Mouse (Mus musculus) mammary gland, adult 2 months (tissue): ENCODE measurements around the gene Gas2l2. TPM values are rescaled to one million over a fixed set of nuclear protein-coding genes. Genes with fewer than 3 reads are reported as not detected.

Source experiments
- polyA plus RNA-seq: library from polyadenylated mRNA; depleted of rRNA; stranded (reverse); fragments of >200 nt; gene quantifications from 2 replicates; pipeline ENCODE4 v1.2.3, GENCODE M21; 2012; ENCODE audit warnings: low replicate concordance; rRNA removed

Gene Gas2l2
- 0.04 TPM in 1 of 2 replicates, not detected in the other for polyA plus RNA-seq

GRCm38 (mm10) chr11:83429355-83429754 is at the start of gene Gas2l2:
Gene Gas2l2 (minus strand): TSS chr11:83429455.

GRCm38 (mm10) chr11:83472324-83473234 is 43.3 kb upstream of the Gas2l2 start, which contains the start of gene Taf15:
Gene Taf15 (plus strand): TSS chr11:83473086.

GRCm38 (mm10) chr11:83462711-83463244 is 33.5 kb upstream of the Gas2l2 start, which contains the start of gene Mmp28:
Gene Mmp28 (minus strand): TSS chr11:83463071.

GRCm38 (mm10) chr11:83437377-83437776 is 8.1 kb upstream of the Gas2l2 start, which contains the start of gene 1700020L24Rik:
Gene 1700020L24Rik (plus strand): TSS chr11:83437677.

GRCm38 (mm10) chr11:83409087-83409754 is 20.0 kb downstream of the Gas2l2 start, which contains the start of gene Rasl10b:
Gene Rasl10b (plus strand): TSS chr11:83409137.

Other genes with a start within 250 kb of the Gas2l2 start
- gene Slfn3, start 238.1 kb downstream of the Gas2l2 start, polyA plus RNA-seq, result 0.33 and 1.1 TPM in 2 replicates
- gene Slfn14, start 142.7 kb downstream of the Gas2l2 start, polyA plus RNA-seq, result not detected in 2 replicates
- gene Ap2b1, start 130.4 kb downstream of the Gas2l2 start, polyA plus RNA-seq, result 26.6 and 43.4 TPM in 2 replicates
- gene Pex12, start 126.9 kb downstream of the Gas2l2 start, polyA plus RNA-seq, result 9.1 and 11.3 TPM in 2 replicates
- 0.68 and 0.70 TPM in 2 replicates for gene Rasl10b, start 20.3 kb downstream of the Gas2l2 start, polyA plus RNA-seq
- gene 1700020L24Rik, start 8.2 kb upstream of the Gas2l2 start, polyA plus RNA-seq, result 2.4 and 3.0 TPM in 2 replicates
- 16.7 and 33.4 TPM in 2 replicates for gene Mmp28, start 33.6 kb upstream of the Gas2l2 start, polyA plus RNA-seq
- 4.1 and 5.1 TPM in 2 replicates for gene Taf15, start 43.6 kb upstream of the Gas2l2 start, polyA plus RNA-seq
- gene Heatr9, start 92.7 kb upstream of the Gas2l2 start, polyA plus RNA-seq, result 0.19 TPM in 2 replicates
- 640 and 1,485 TPM in 2 replicates for gene Ccl5, start 101.1 kb upstream of the Gas2l2 start, polyA plus RNA-seq
- gene Ccl9, start 149.2 kb upstream of the Gas2l2 start, polyA plus RNA-seq, result 8.7 and 25.6 TPM in 2 replicates
- gene Ccl6, start 163.6 kb upstream of the Gas2l2 start, polyA plus RNA-seq, result 31.5 and 59.5 TPM in 2 replicates
- not detected in 2 replicates for gene Rpl9-ps1, start 216.2 kb upstream of the Gas2l2 start, polyA plus RNA-seq
- gene Ccl3, start 219.9 kb upstream of the Gas2l2 start, polyA plus RNA-seq, result 3.1 and 4.3 TPM in 2 replicates
- 2.5 and 3.8 TPM in 2 replicates for gene Ccl4, start 233.1 kb upstream of the Gas2l2 start, polyA plus RNA-seq